Mouse (Mus musculus) MEL (cell line): ENCODE data around the gene March2. TPM values are rescaled to one million over a fixed set of nuclear protein-coding genes. Genes with fewer than 3 reads are reported as not detected.

Source experiments
- DNase-seq: peaks from one replicate; pipeline ENCODE4 v3.0.0; 2011; ENCODE audit warnings: low read depth, low spot score
- H3K27ac ChIP-seq: 2 replicates; pipeline ENCODE4 v1.5.1; 2012; ENCODE audit warnings: low read depth, mild to moderate bottlenecking, control low read depth, low read length, moderate library complexity; ENCODE audit not compliant: control insufficient read depth
- H3K27me3 ChIP-seq, 2 experiments: fragments of 150-350 bp in 1 of 2; sonication (generic) in 1 of 2; 2 replicates each; pipeline ENCODE4 v1.6.1; 2012; ENCODE audit warnings: low read length in 2 of 2, mild to moderate bottlenecking in 2 of 2, improper control_type of control experiment in 1 of 2, moderate library complexity in 1 of 2; ENCODE audit not compliant: insufficient read depth in 2 of 2, control insufficient read depth in 1 of 2
- H3K36me3 ChIP-seq, 2 experiments: 2 replicates each; pipeline ENCODE4 v1.6.1; 2012 to 2014; ENCODE audit warnings: low read length in 2 of 2, improper control_type of control experiment in 1 of 2, inconsistent platforms in 1 of 2, mild to moderate bottlenecking in 1 of 2; ENCODE audit not compliant: insufficient read depth in 2 of 2, control insufficient read depth in 1 of 2
- H3K4me1 ChIP-seq, 2 experiments: fragments of 150-350 bp in 1 of 2; sonication (generic) in 1 of 2; 2 replicates each; pipeline ENCODE4 v1.6.1; 2012; ENCODE audit warnings: low read length in 2 of 2, improper control_type of control experiment in 1 of 2, mild to moderate bottlenecking in 1 of 2; ENCODE audit not compliant: insufficient read depth in 2 of 2, control insufficient read depth in 1 of 2
- H3K4me3 ChIP-seq, 2 experiments: fragments of 150-350 bp in 1 of 2; sonication (generic) in 1 of 2; 2 replicates each; pipeline ENCODE4 v1.5.1; 2012; ENCODE audit warnings: low read depth in 2 of 2, low read length in 2 of 2, mild to moderate bottlenecking in 2 of 2, moderate library complexity in 2 of 2, control low read depth in 1 of 2, improper control_type of control experiment in 1 of 2; ENCODE audit not compliant: control insufficient read depth in 1 of 2, insufficient read depth in 1 of 2
- H3K79me2 ChIP-seq: 2 replicates; pipeline ENCODE4 v1.6.1; 2012; ENCODE audit warnings: mild to moderate bottlenecking, low read length, moderate library complexity; ENCODE audit not compliant: control insufficient read depth, poor library complexity, insufficient read depth
- H3K9ac ChIP-seq: 2 replicates; pipeline ENCODE4 v1.6.1; 2012; ENCODE audit warnings: low read depth, mild to moderate bottlenecking, control low read depth, low read length, moderate library complexity; ENCODE audit not compliant: control insufficient read depth, poor library complexity, severe bottlenecking
- H3K9me3 ChIP-seq: fragments of 150-350 bp; sonication (generic); replicated peaks from 2 replicates; pipeline ENCODE4 v1.6.1; 2012; ENCODE audit warnings: mild to moderate bottlenecking, low read length, improper control_type of control experiment, moderate library complexity; ENCODE audit not compliant: insufficient read depth
- CTCF ChIP-seq, 3 experiments: IDR thresholded peaks in 2 of 3; conservative IDR thresholded peaks in 1 of 3; 2 replicates each; pipeline ENCODE4 v1.5.1; 2011 to 2012; ENCODE audit warnings: low read length in 3 of 3, low read depth in 2 of 3, mild to moderate bottlenecking in 2 of 3, improper control_type of control experiment in 1 of 3, inconsistent platforms in 1 of 3, mixed read lengths in 1 of 3, moderate library complexity in 1 of 3; ENCODE audit not compliant: control insufficient read depth in 1 of 3, insufficient read depth in 1 of 3, poor library complexity in 1 of 3, severe bottlenecking in 1 of 3
- E2F4 ChIP-seq: IDR thresholded peaks from 2 replicates; pipeline ENCODE4 v1.6.1; 2011; ENCODE audit warnings: low read depth, low read length, improper control_type of control experiment, borderline replicate concordance
- JUND ChIP-seq: IDR thresholded peaks from 2 replicates; pipeline ENCODE4 v1.6.1; 2011; ENCODE audit warnings: low read depth, mild to moderate bottlenecking, improper control_type of control experiment, low read length
- KAT2A ChIP-seq: conservative IDR thresholded peaks from 2 replicates; pipeline ENCODE4 v1.6.1; 2012; ENCODE audit warnings: low read depth, low read length, improper control_type of control experiment, inconsistent platforms
- MAFK ChIP-seq: IDR thresholded peaks from 2 replicates; pipeline ENCODE4 v1.6.1; 2011; ENCODE audit warnings: low read depth, mild to moderate bottlenecking, low read length, improper control_type of control experiment, borderline replicate concordance
- MAX ChIP-seq: IDR thresholded peaks from 2 replicates; pipeline ENCODE4 v1.6.1; 2011; ENCODE audit warnings: low read length, improper control_type of control experiment
- MAZ ChIP-seq: IDR thresholded peaks from 2 replicates; pipeline ENCODE4 v1.6.1; 2012; ENCODE audit warnings: low read depth, mild to moderate bottlenecking, inconsistent platforms, low read length, improper control_type of control experiment
- MYB ChIP-seq: IDR thresholded peaks from 2 replicates; pipeline ENCODE4 v1.6.1; 2011; ENCODE audit warnings: mild to moderate bottlenecking, low read depth, low read length, improper control_type of control experiment
- MYC ChIP-seq: IDR thresholded peaks from 2 replicates; pipeline ENCODE4 v1.6.1; 2011; ENCODE audit warnings: low read depth, mild to moderate bottlenecking, low read length, improper control_type of control experiment, moderate library complexity
- NELFE ChIP-seq: IDR thresholded peaks from 2 replicates; pipeline ENCODE4 v1.6.1; 2011; ENCODE audit warnings: low read depth, low read length, improper control_type of control experiment
- NRF1 ChIP-seq: IDR thresholded peaks from 2 replicates; pipeline ENCODE4 v1.6.1; 2014; ENCODE audit warnings: low read depth, mild to moderate bottlenecking, inconsistent platforms, low read length, improper control_type of control experiment, moderate library complexity; ENCODE audit not compliant: poor library complexity, insufficient read depth, severe bottlenecking
- POLR2A ChIP-seq, 2 experiments: IDR thresholded peaks; 2 replicates each; pipeline ENCODE4 v1.6.1; 2011 to 2012; ENCODE audit warnings: low read length in 2 of 2, mild to moderate bottlenecking in 2 of 2, control low read depth in 1 of 2, improper control_type of control experiment in 1 of 2, low read depth in 1 of 2, moderate library complexity in 1 of 2; ENCODE audit not compliant: control insufficient read depth in 1 of 2, insufficient read depth in 1 of 2, poor library complexity in 1 of 2
- POLR2AphosphoS2 ChIP-seq: IDR thresholded peaks from 2 replicates; pipeline ENCODE4 v1.6.1; 2011; ENCODE audit warnings: low read length, improper control_type of control experiment
- POLR2AphosphoS5 ChIP-seq: IDR thresholded peaks from 2 replicates; pipeline ENCODE4 v1.6.1; 2012; ENCODE audit warnings: low read depth, borderline replicate concordance, mild to moderate bottlenecking, inconsistent platforms, low read length, moderate library complexity, mixed read lengths
- RAD21 ChIP-seq: IDR thresholded peaks from 2 replicates; pipeline ENCODE4 v1.6.1; 2011; ENCODE audit warnings: mild to moderate bottlenecking, low read depth, low read length, improper control_type of control experiment
- RCOR1 ChIP-seq: IDR thresholded peaks from 2 replicates; pipeline ENCODE4 v1.6.1; 2012; ENCODE audit warnings: low read depth, mild to moderate bottlenecking, inconsistent platforms, low read length, improper control_type of control experiment
- SIN3A ChIP-seq: IDR thresholded peaks from 2 replicates; pipeline ENCODE4 v1.6.1; 2012; ENCODE audit warnings: low read length, improper control_type of control experiment, inconsistent platforms
- TAL1 ChIP-seq: IDR thresholded peaks from 2 replicates; pipeline ENCODE4 v1.6.1; 2012; ENCODE audit warnings: mild to moderate bottlenecking, inconsistent platforms, low read length, moderate library complexity, mixed read lengths
- TBP ChIP-seq: IDR thresholded peaks from 2 replicates; pipeline ENCODE4 v1.8.0; 2011; ENCODE audit warnings: low read depth, low read length, improper control_type of control experiment
- TCF12 ChIP-seq: IDR thresholded peaks from 2 replicates; pipeline ENCODE4 v1.6.1; 2014; ENCODE audit warnings: low read depth, mild to moderate bottlenecking, inconsistent platforms, low read length, improper control_type of control experiment, moderate library complexity
- UBTF ChIP-seq: IDR thresholded peaks from 2 replicates; pipeline ENCODE4 v1.6.1; 2012; ENCODE audit warnings: low read depth, mild to moderate bottlenecking, inconsistent platforms, low read length, improper control_type of control experiment, moderate library complexity, borderline replicate concordance; ENCODE audit not compliant: insufficient read depth
- USF1 ChIP-seq: IDR thresholded peaks from 2 replicates; pipeline ENCODE4 v1.6.1; 2014; ENCODE audit warnings: low read depth, mild to moderate bottlenecking, inconsistent platforms, low read length, improper control_type of control experiment, moderate library complexity
- ZC3H11A ChIP-seq: IDR thresholded peaks from 2 replicates; pipeline ENCODE4 v1.6.1; 2012; ENCODE audit warnings: low read depth, mild to moderate bottlenecking, inconsistent platforms, low read length, improper control_type of control experiment
- ZMIZ1 ChIP-seq: IDR thresholded peaks from 2 replicates; pipeline ENCODE4 v1.6.1; 2012; ENCODE audit warnings: low read depth, mild to moderate bottlenecking, inconsistent platforms, low read length, improper control_type of control experiment, moderate library complexity
- ZNF384 ChIP-seq: IDR thresholded peaks from 2 replicates; pipeline ENCODE4 v1.6.1; 2012; ENCODE audit warnings: low read depth, mild to moderate bottlenecking, inconsistent platforms, low read length, improper control_type of control experiment
- polyA plus RNA-seq, 2 experiments: library from polyadenylated mRNA; stranded (reverse) in 1 of 2; unstranded in 1 of 2; fragments of >175 nt in 1 of 2; fragments of >200 nt in 1 of 2; gene quantifications; 2 replicates each; pipeline versions ENCODE4 v1.2.1 to v1.2.4; 2012; ENCODE audit warnings: low replicate concordance in 2 of 2, low read depth in 1 of 2; ENCODE audit not compliant: insufficient read length in 2 of 2, insufficient read depth in 1 of 2, missing spikeins in 1 of 2
- total RNA-seq: library from RNA; depleted of rRNA; stranded (reverse); fragments of 300-350 nt; gene quantifications from 2 replicates; pipeline ENCODE4 v1.2.3, GENCODE M21; 2012

The March2 gene
- total and polyA plus RNA-seq, 3 experiments = 10.9 to 18.8 TPM; not detected in 1

DNA sequence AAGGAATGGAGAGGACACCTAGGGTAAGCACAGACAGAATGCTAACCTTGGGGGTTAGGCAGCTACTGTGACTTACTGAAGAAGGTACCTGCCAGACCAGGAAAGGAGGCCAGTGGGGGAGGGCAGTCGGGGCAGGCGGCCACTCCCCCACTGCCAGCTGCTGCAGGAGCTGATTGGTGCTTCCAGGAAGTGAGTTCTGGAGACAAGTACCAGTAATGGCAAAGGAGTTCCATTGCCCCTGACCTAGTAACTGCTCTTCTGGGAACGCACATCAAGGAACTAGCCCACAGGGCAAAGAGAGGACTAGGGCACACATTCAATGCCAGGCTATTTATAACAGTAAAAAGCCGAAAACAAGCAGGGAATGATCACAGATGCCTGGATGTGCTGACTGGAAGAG is 38.8 kb upstream of the March2 start:
- H3K27ac ChIP-seq = no peak overlapping the region
- H3K9ac ChIP-seq = no peak overlapping the region
- no peak for TF ChIP-seq CTCF (IDR thresholded peaks at IDR 0.05 in 2 of 3, conservative IDR thresholded peaks at IDR 0.05 in 1 of 3; ENCODE audit: control insufficient read depth in 1 of 3, insufficient read depth in 1 of 3, low read depth in 2 of 3, low read length in 3 of 3, poor library complexity in 1 of 3, severe bottlenecking in 1 of 3)
- TF ChIP-seq NELFE = no peak
- TF ChIP-seq MYB = no peak
- TF ChIP-seq E2F4 = no peak
- TF ChIP-seq USF1 = no peak
- no peak for TF ChIP-seq TCF12
- no peak for TF ChIP-seq ZNF384
- no peak for TF ChIP-seq ZMIZ1
- no peak for TF ChIP-seq MAFK
- TF ChIP-seq MAZ = no peak
- no peak for TF ChIP-seq SIN3A
- TF ChIP-seq ZC3H11A = no peak
- no peak for TF ChIP-seq POLR2AphosphoS2
- no peak for TF ChIP-seq RCOR1
- no peak for TF ChIP-seq MYC
- no peak for TF ChIP-seq POLR2A (IDR thresholded peaks at IDR 0.05; ENCODE audit: control insufficient read depth in 1 of 2, insufficient read depth in 1 of 2, low read depth in 1 of 2, low read length in 2 of 2, poor library complexity in 1 of 2)
- TF ChIP-seq POLR2AphosphoS5 = no peak
- no peak for TF ChIP-seq MAX
- TF ChIP-seq RAD21 = no peak
- H3K9me3 ChIP-seq = no peaks in the 10 kb centered on the region
- no peak overlapping the region for H3K4me3 ChIP-seq
- no peaks in the 10 kb centered on the region for H3K27me3 ChIP-seq
- peaks cover 2 to 18% of the 10 kb centered on the region in 2 experiments; a peak in 3 of 4 replicates for H3K4me1 ChIP-seq
- H3K36me3 ChIP-seq = peaks cover 0 to 14% of the 10 kb centered on the region in 2 experiments; a peak in 3 of 4 replicates
- H3K79me2 ChIP-seq = peaks cover 62% of the 10 kb centered on the region
- DNase-seq = no peak

DNA sequence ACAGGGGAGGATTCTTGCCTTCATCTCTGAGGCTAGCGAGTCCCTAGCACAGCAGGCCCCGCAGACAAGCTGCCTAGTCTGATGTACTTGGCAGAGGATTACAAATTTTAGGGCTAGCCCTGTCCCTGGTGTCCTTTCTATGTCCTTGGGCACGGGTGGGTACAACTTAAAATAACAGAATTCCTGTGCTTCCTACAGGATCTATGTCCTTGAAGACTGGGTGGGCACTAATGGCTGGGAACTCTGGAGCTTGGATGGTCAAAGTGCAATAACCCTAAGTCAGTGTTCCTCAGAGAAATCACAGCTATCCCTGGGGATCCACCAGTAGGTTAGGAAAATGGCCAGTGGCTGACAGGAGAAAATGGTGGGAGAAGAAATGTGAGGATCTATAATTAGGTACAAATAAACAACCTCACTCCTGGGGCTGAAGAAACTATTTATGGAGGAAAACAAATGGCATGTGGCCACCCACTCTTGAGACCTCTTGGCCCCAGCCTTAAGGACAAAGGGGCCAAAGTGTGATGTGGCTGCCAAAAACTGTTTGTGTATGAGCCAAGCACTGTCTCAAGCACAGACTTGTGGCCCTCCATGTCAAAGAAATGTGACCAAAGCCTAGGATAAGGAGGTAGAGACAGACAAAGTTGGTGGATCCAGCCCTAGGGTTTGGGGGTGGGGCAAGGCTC is 37.8 kb upstream of the March2 start:
- Histone ChIP-seq H3K4me3 (no peak overlapping the region), H3K27ac (no peak overlapping the region)
- TF ChIP-seq UBTF (no peak), ZMIZ1 (no peak), KAT2A (no peak), TAL1 (no peak), TBP (no peak), NRF1 (no peak), JUND (no peak), NELFE (no peak)
- TF ChIP-seq, all 39 proteins: peak for 0
- H3K9ac ChIP-seq = no peak overlapping the region
- no peaks in the 10 kb centered on the region for H3K9me3 ChIP-seq
- H3K4me1 ChIP-seq = peaks cover 2 to 18% of the 10 kb centered on the region in 2 experiments; a peak in 3 of 4 replicates
- H3K36me3 ChIP-seq = peaks cover 0 to 14% of the 10 kb centered on the region in 2 experiments; a peak in 3 of 4 replicates
- no peaks in the 10 kb centered on the region for H3K27me3 ChIP-seq
- DNase-seq = no peak
- peaks cover 62% of the 10 kb centered on the region for H3K79me2 ChIP-seq
